In genomic region chr11:106430392-106430791, GRCm38 (mm10) we compare ENCODE assay signal across 12 mouse cellular contexts. TPM values are rescaled to one million over a fixed set of nuclear protein-coding genes. Genes with fewer than 3 reads are reported as not detected.
A peak's percentile ranks its signal among the peaks of the same experiment; 100 is the strongest.
DNase-seq lines count a peak whose midpoint lies in the region; ATAC-seq lines count a peak whose summit lies in the region.
"Had no signal": no experiment of that assay in that cellular context is flagged by ENCODE, and none has a peak within 500 bp of the region (broad histone marks: within the 10 kb centered on the region; RNA-seq: fewer than 3 reads in every experiment).

No protein-coding gene starts in this region.

- peak; percentile 86 for ATAC-seq in CD4-positive, CD25-positive, alpha-beta regulatory T cell, adult 4 months
- ATAC-seq: forebrain, embryonic 15.5 days; midbrain, embryonic 13.5 days had no signal

- peak; percentile 80 for DNase-seq in CD4-positive helper T cell, adult 2 months (ENCODE audit: low read depth, low spot score)
- peak; percentile 54 for DNase-seq in induced T-regulatory cell, adult 2 months (ENCODE audit: low read depth)
- DNase-seq in thymus, postnatal 14 days: peak; percentile 43
- no peak for DNase-seq in cerebellum, adult 11 months
- no peak for DNase-seq in spleen, postnatal 10 days (ENCODE audit: low spot score in 2 of 2)
- no peak for DNase-seq in cerebellum, postnatal 25 days
- DNase-seq: adrenal gland, postnatal 10 days; cerebellum, postnatal 10 days; kidney, adult 11 months had no signal

RNA-seq across cellular contexts. Expression of gene Icam2, which starts 42.5 kb away (rescaled TPM):
- 100 to 1,000 TPM; 132 to 138 TPM for polyA plus RNA-seq in CD4-positive, CD25-positive, alpha-beta regulatory T cell, adult 4 months (2017; shearing (Covaris generic))

RNA-seq across cellular contexts. Expression of gene Ern1, which starts 57.3 kb away (rescaled TPM):
- 1 to 10 TPM; 1.3 to 2.3 TPM for polyA plus RNA-seq in CD4-positive, CD25-positive, alpha-beta regulatory T cell, adult 4 months (2017; shearing (Covaris generic))

Comparison
In these comparisons a context has a peak if more than half of its experiments do, and no peak if none do; other contexts are left out.
1. DNase-seq: peak in CD4-positive helper T cell, adult 2 months (single experiment), induced T-regulatory cell, adult 2 months (single experiment) and thymus, postnatal 14 days (single experiment); none in cerebellum, adult 11 months (single experiment), spleen, postnatal 10 days (0 of 2) and cerebellum, postnatal 25 days (0 of 2).